Mouse (Mus musculus): ENCODE data around the gene Slc6a8.

Gene Slc6a8

GRCm38 (mm10) chrX:73684978-73685377 is 12.0 kb downstream of the Slc6a8 start:
- DNase-seq (ENCODE audit: low spot score), result no peak

GRCm38 (mm10) chrX:73685629-73686028 is 12.7 kb downstream of the Slc6a8 start:
- DNase-seq (ENCODE audit: low spot score), result peak; percentile 38

GRCm38 (mm10) chrX:73690917-73691629 is 18.1 kb downstream of the Slc6a8 start:
- DNase-seq (ENCODE audit: low spot score), result peak; percentile 41

GRCm38 (mm10) chrX:73700472-73700871 is 27.5 kb downstream of the Slc6a8 start:
- peak; percentile 31 for DNase-seq (ENCODE audit: low spot score)

- DNase-seq (ENCODE audit: low spot score), result peak; percentile 55
Observed at GRCm38 (mm10) chrX:73715476-73716108, 42.6 kb downstream of the Slc6a8 start.

GRCm38 (mm10) chrX:73716109-73716661 is 43.2 kb downstream of the Slc6a8 start, which contains the start of the genes Bcap31 and Abcd1:
Gene Bcap31 (minus strand): TSS chrX:73716175.
Gene Abcd1 (plus strand): TSS chrX:73716597.
- peak; percentile 96 for DNase-seq (ENCODE audit: low spot score)

- DNase-seq (ENCODE audit: low spot score), result peak; percentile 15
Observed at GRCm38 (mm10) chrX:73716709-73717545, 44.0 kb downstream of the Slc6a8 start.

- DNase-seq (ENCODE audit: low spot score), result no peak
Observed at GRCm38 (mm10) chrX:73717667-73718066, 44.7 kb downstream of the Slc6a8 start.

GRCm38 (mm10) chrX:73718271-73718670 is 45.3 kb downstream of the Slc6a8 start:
- peak; percentile 25 for DNase-seq (ENCODE audit: low spot score)

GRCm38 (mm10) chrX:73718686-73719362 is 45.9 kb downstream of the Slc6a8 start:
- DNase-seq (ENCODE audit: low spot score), result peak; percentile 35

GRCm38 (mm10) chrX:73730908-73731307 is 58.0 kb downstream of the Slc6a8 start:
- no peak for DNase-seq (ENCODE audit: low spot score)
